Mouse (Mus musculus) testis, adult 2 months (tissue): ENCODE data around the gene Hist1h2bh.

Experiments
- CTCF ChIP-seq: fragments of 200-500 bp; IDR thresholded peaks from 2 replicates; pipeline ENCODE4 v1.5.1; 2012; ENCODE audit warnings: low read depth, mild to moderate bottlenecking, inconsistent platforms, low read length, moderate library complexity; ENCODE audit not compliant: control insufficient read depth, insufficient read depth, insufficient replicate concordance
- POLR2A ChIP-seq: fragments of 200-500 bp; IDR thresholded peaks from 2 replicates; pipeline ENCODE4 v1.6.1; 2012; ENCODE audit warnings: low read depth, mild to moderate bottlenecking, inconsistent platforms, low read length, moderate library complexity; ENCODE audit not compliant: control insufficient read depth

DNA sequence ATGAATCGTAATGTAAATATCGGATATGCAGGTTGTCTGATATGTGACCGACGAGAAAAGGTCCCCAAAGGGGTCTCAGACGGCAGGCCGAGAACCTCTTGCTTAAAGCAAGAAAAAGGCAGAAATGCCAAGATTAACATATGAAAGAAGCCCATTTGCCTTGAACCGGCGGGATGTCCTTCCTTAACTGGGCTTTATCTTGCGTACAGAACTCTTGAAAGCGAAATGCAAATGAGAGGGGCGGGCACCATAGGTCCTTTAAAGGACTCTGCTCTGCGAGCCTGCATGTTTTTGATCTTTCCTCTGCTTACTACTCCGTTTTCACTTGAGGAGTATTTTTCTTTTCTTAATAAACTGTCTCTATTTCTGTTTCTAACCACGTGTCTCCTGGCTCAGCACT, 51.2 kb downstream of the Hist1h2bh start:
- TF ChIP-seq CTCF (no peak), POLR2A (no peak)
